Mouse (Mus musculus) liver, adult 2 months (tissue): ENCODE data around the gene Lmx1a. TPM values are rescaled to one million over a fixed set of nuclear protein-coding genes. Genes with fewer than 3 reads are reported as not detected.

Experiments used
- DNase-seq: peaks from one replicate; pipeline ENCODE4 v3.0.0-alpha.2; 2011; ENCODE audit warnings: low read depth, low spot score; ENCODE audit errors: extremely low read depth
- H3K27ac ChIP-seq: fragments of 200-500 bp; replicated peaks from 2 replicates; pipeline ENCODE4 v1.5.1; 2012; ENCODE audit warnings: low read depth, mild to moderate bottlenecking, control low read depth, inconsistent platforms, low read length; ENCODE audit not compliant: insufficient read depth
- H3K27me3 ChIP-seq: fragments of 200-500 bp; 2 replicates; pipeline ENCODE4 v1.6.1; 2012; ENCODE audit warnings: mild to moderate bottlenecking, moderate library complexity, low read length, inconsistent platforms; ENCODE audit not compliant: control insufficient read depth, insufficient read depth
- H3K36me3 ChIP-seq: fragments of 200-500 bp; 2 replicates; pipeline ENCODE4 v1.6.1; 2012; ENCODE audit warnings: low read length, inconsistent platforms; ENCODE audit not compliant: control insufficient read depth, insufficient read depth
- H3K4me1 ChIP-seq: fragments of 200-500 bp; 2 replicates; pipeline ENCODE4 v1.6.1; 2011; ENCODE audit warnings: low read length; ENCODE audit not compliant: control insufficient read depth, insufficient read depth
- H3K4me3 ChIP-seq: fragments of 200-500 bp; 2 replicates; pipeline ENCODE4 v1.5.1; 2011; ENCODE audit warnings: low read depth, mild to moderate bottlenecking, control low read depth, low read length, moderate library complexity; ENCODE audit not compliant: insufficient read depth
- H3K79me2 ChIP-seq: fragments of 200-500 bp; 2 replicates; pipeline ENCODE4 v1.6.1; 2012; ENCODE audit warnings: inconsistent platforms, mild to moderate bottlenecking, low read length, moderate library complexity; ENCODE audit not compliant: control insufficient read depth, insufficient read depth
- H3K9ac ChIP-seq: fragments of 200-500 bp; 2 replicates; pipeline ENCODE4 v1.6.1; 2012; ENCODE audit warnings: low read depth, mild to moderate bottlenecking, control low read depth, inconsistent platforms, low read length
- CTCF ChIP-seq: fragments of 200-500 bp; IDR thresholded peaks from 2 replicates; pipeline ENCODE4 v1.5.1; 2011; ENCODE audit warnings: low read depth, low read length, control low read depth
- POLR2A ChIP-seq: fragments of 200-500 bp; IDR thresholded peaks from 2 replicates; pipeline ENCODE4 v1.6.1; 2011; ENCODE audit warnings: low read length, control low read depth; ENCODE audit not compliant: insufficient read depth; ENCODE audit errors: extremely low read depth
- WGBS: fragments of 180-500 bp; shearing (Covaris S2); methylation state at CpG from one replicate; pipeline ENCODE4 v1.1.7; 2018; 5-methylcytosine and 5-hydroxymethylcytosine counted together
- polyA plus RNA-seq: library from polyadenylated mRNA; depleted of rRNA; stranded (reverse); fragments of >200 nt; gene quantifications from 2 replicates; pipeline ENCODE4 v1.2.3, GENCODE M21; 2012
- total RNA-seq: library from RNA; depleted of rRNA; stranded (reverse); fragments of >200 nt; gene quantifications from 2 replicates; pipeline ENCODE4 v1.2.3, GENCODE M21; 2014

The Lmx1a gene
- total and polyA plus RNA-seq, 2 experiments = not detected

GRCm38 (mm10) chr1:167801923-167802322 is 112.9 kb downstream of the Lmx1a start:
- H3K36me3 ChIP-seq = no peaks in the 10 kb centered on the region
- no peak for DNase-seq
- H3K4me3 ChIP-seq = no peak overlapping the region
- TF ChIP-seq POLR2A (no peak), CTCF (no peak)
- WGBS = 34% methylated on average over 4 of the region's 4 CpGs
- no peaks in the 10 kb centered on the region for H3K79me2 ChIP-seq
- peaks cover 21% of the 10 kb centered on the region for H3K27me3 ChIP-seq
- H3K4me1 ChIP-seq = no peaks in the 10 kb centered on the region; the same call in 1 of the 2 replicates
- H3K27ac ChIP-seq = no peak overlapping the region
- H3K9ac ChIP-seq = no peak overlapping the region

GRCm38 (mm10) chr1:167802510-167803271 is 113.7 kb downstream of the Lmx1a start:
- no peaks in the 10 kb centered on the region for H3K79me2 ChIP-seq
- TF ChIP-seq POLR2A (no peak), CTCF (no peak)
- H3K27ac ChIP-seq = no peak overlapping the region
- DNase-seq = no peak
- no peaks in the 10 kb centered on the region for H3K36me3 ChIP-seq
- peak overlapping the region; percentile 21; the same call in 1 of the 2 replicates for H3K4me3 ChIP-seq
- 2% methylated on average over 59 of the region's 59 CpGs for WGBS
- peaks cover 21% of the 10 kb centered on the region for H3K27me3 ChIP-seq
- H3K9ac ChIP-seq = no peak overlapping the region
- H3K4me1 ChIP-seq = no peaks in the 10 kb centered on the region; the same call in 1 of the 2 replicates

GRCm38 (mm10) chr1:167803351-167803981 is 114.4 kb downstream of the Lmx1a start:
- Histone ChIP-seq H3K79me2 (no peaks in the 10 kb centered on the region), H3K9ac (no peak overlapping the region), H3K4me3 (no peak overlapping the region), H3K27ac (no peak overlapping the region), H3K4me1 (no peaks in the 10 kb centered on the region; the same call in 1 of the 2 replicates), H3K27me3 (peaks cover 21% of the 10 kb centered on the region), H3K36me3 (no peaks in the 10 kb centered on the region)
- TF ChIP-seq POLR2A (no peak), CTCF (no peak)
- DNase-seq = no peak
- 14% methylated on average over 10 of the region's 10 CpGs for WGBS

GRCm38 (mm10) chr1:167804836-167805235 is 115.8 kb downstream of the Lmx1a start:
- WGBS = 49% methylated on average over 7 of the region's 7 CpGs
- no peak for DNase-seq
- Histone ChIP-seq H3K4me1 (no peaks in the 10 kb centered on the region; the same call in 1 of the 2 replicates), H3K4me3 (no peak overlapping the region), H3K27ac (no peak overlapping the region), H3K27me3 (peaks cover 21% of the 10 kb centered on the region), H3K9ac (no peak overlapping the region), H3K36me3 (no peaks in the 10 kb centered on the region), H3K79me2 (no peaks in the 10 kb centered on the region)
- no peak for TF ChIP-seq CTCF

GRCm38 (mm10) chr1:167811141-167811540 is 122.1 kb downstream of the Lmx1a start:
- TF ChIP-seq CTCF (no peak), POLR2A (no peak)
- no peak overlapping the region for H3K27ac ChIP-seq
- no peaks in the 10 kb centered on the region for H3K79me2 ChIP-seq
- no peak overlapping the region for H3K9ac ChIP-seq
- no peaks in the 10 kb centered on the region; the same call in 1 of the 2 replicates for H3K27me3 ChIP-seq
- no peak for DNase-seq
- no peaks in the 10 kb centered on the region for H3K4me1 ChIP-seq
- 61% methylated on average over 4 of the region's 4 CpGs for WGBS
- H3K4me3 ChIP-seq = no peak overlapping the region
- no peaks in the 10 kb centered on the region for H3K36me3 ChIP-seq

GRCm38 (mm10) chr1:167815166-167815565 is 126.1 kb downstream of the Lmx1a start:
- Histone ChIP-seq H3K27ac (no peak overlapping the region), H3K9ac (no peak overlapping the region), H3K4me3 (no peak overlapping the region), H3K36me3 (no peaks in the 10 kb centered on the region), H3K4me1 (no peaks in the 10 kb centered on the region), H3K79me2 (no peaks in the 10 kb centered on the region), H3K27me3 (no peaks in the 10 kb centered on the region)
- no peak for DNase-seq
- no peak for TF ChIP-seq POLR2A
- no peak for TF ChIP-seq CTCF
- 71% methylated on average over 4 of the region's 4 CpGs for WGBS
